Mouse (Mus musculus) neural tube, embryonic 14.5 days (tissue): ENCODE results near the gene Entpd7. TPM values are rescaled to one million over a fixed set of nuclear protein-coding genes. Genes with fewer than 3 reads are reported as not detected.

Experiments used
- ATAC-seq: fragments of 200-750 bp; cut with Nextera tagmentation; 2 replicates; pipeline ENCODE4 v1.8.0; 2017; ENCODE audit warnings: low read depth, mild to moderate bottlenecking, moderate TSS enrichment, moderate library complexity
- H3K27ac ChIP-seq: fragments of 300-500 bp; sonication (generic); 2 replicates; pipeline ENCODE4 v1.5.1; 2014; ENCODE audit warnings: low read depth, mild to moderate bottlenecking, control low read depth, low read length, moderate library complexity, mixed read lengths
- H3K27me3 ChIP-seq: fragments of 300-500 bp; sonication (generic); 2 replicates; pipeline ENCODE4 v1.6.1; 2014; ENCODE audit warnings: low read length; ENCODE audit not compliant: control insufficient read depth, insufficient read depth
- H3K36me3 ChIP-seq: fragments of 300-500 bp; sonication (generic); 2 replicates; pipeline ENCODE4 v1.6.1; 2014; ENCODE audit warnings: low read length, mixed read lengths; ENCODE audit not compliant: control insufficient read depth, insufficient read depth
- H3K4me1 ChIP-seq: fragments of 300-500 bp; sonication (generic); 2 replicates; pipeline ENCODE4 v1.6.1; 2014; ENCODE audit warnings: low read length; ENCODE audit not compliant: control insufficient read depth, insufficient read depth
- H3K4me2 ChIP-seq: fragments of 300-500 bp; sonication (generic); 2 replicates; pipeline ENCODE4 v1.6.1; 2014; ENCODE audit warnings: mild to moderate bottlenecking, low read depth, low read length, control low read depth
- H3K4me3 ChIP-seq: fragments of 300-500 bp; sonication (generic); 2 replicates; pipeline ENCODE4 v1.5.1; 2014; ENCODE audit warnings: low read depth, low read length, control low read depth, mixed read lengths
- H3K9ac ChIP-seq: fragments of 300-500 bp; sonication (generic); replicated peaks from 2 replicates; pipeline ENCODE4 v1.6.1; 2014; ENCODE audit warnings: low read depth, mild to moderate bottlenecking, control low read depth, low read length, mixed read lengths
- H3K9me3 ChIP-seq: fragments of 300-500 bp; sonication (generic); 2 replicates; pipeline ENCODE4 v1.6.1; 2016; ENCODE audit warnings: low read length; ENCODE audit not compliant: control insufficient read depth
- WGBS: fragments of 180-500 bp; shearing (Covaris S2); extraction: QIAGEN DNeasy Blood & Tissue Kit; methylation state at CpG from one replicate; pipeline ENCODE4 v1.1.7; 2014; 5-methylcytosine and 5-hydroxymethylcytosine counted together
- polyA plus RNA-seq: library from polyadenylated mRNA; unstranded; fragments of >200 nt; fragmentation: Nextera tagmentation; extraction: Ambion mirVana; gene quantifications from 2 replicates; pipeline ENCODE4 v1.2.1, GENCODE M21; 2014

Gene Entpd7
- polyA plus RNA-seq, 1 experiment from 2014 or later = 14.5 TPM

DNA sequence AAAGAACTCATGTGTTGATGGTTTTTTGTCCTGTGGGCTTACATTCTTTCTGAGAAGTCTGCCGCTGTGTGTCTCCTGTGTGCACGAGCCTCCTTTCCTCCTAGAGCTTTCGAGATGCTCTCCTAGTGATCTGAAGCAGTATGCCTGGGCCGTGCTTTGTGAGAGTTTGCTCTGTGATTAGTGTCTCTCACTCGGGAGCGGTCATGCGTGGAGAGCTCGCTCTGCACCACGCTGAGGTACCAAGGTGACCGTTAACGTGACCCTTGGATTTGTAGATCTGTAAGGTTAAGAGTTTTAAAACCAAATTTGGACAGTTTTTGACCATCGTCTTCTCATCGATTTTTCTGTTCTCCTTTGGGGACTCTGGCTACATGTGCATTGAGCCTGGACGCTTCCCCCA is 3.3 kb downstream of the Entpd7 start:
- H3K4me1 ChIP-seq = peaks cover 12% of the 10 kb centered on the region; the same call in 1 of the 2 replicates
- WGBS = 77% methylated on average over 14 of the region's 14 CpGs
- H3K9me3 ChIP-seq = no peaks in the 10 kb centered on the region
- no peak overlapping the region for H3K9ac ChIP-seq
- H3K4me2 ChIP-seq = no peak overlapping the region
- no peak for ATAC-seq
- H3K27me3 ChIP-seq = no peaks in the 10 kb centered on the region
- H3K27ac ChIP-seq = no peak overlapping the region
- no peaks in the 10 kb centered on the region for H3K36me3 ChIP-seq
- H3K4me3 ChIP-seq = no peak overlapping the region

DNA sequence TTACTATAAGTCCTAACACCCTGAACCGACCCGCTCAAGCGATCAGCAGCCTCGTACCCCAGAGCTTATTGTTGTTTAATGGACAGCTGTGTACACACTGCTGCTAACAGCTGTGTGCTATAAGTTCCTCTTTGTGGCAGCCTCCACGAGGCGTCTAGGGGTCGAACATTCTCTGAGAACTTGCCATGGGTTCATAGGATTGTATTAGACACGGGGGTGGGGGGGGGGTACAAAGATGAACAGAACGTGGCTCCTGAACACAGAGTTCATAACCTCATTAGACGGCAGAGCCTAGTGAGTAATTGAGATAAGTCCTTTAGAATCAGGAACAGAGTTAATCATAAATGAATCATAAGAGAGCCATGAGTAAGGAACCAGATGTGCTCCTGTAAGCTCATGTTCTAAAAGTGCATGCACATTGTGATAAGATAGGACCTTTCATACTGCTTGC is 6.1 kb downstream of the Entpd7 start:
- 49% methylated on average over 10 of the region's 10 CpGs for WGBS
- no peak overlapping the region for H3K9ac ChIP-seq
- no peak overlapping the region for H3K27ac ChIP-seq
- H3K27me3 ChIP-seq = no peaks in the 10 kb centered on the region
- ATAC-seq = no peak
- H3K4me3 ChIP-seq = no peak overlapping the region
- H3K36me3 ChIP-seq = no peaks in the 10 kb centered on the region; the same call in 1 of the 2 replicates
- no peaks in the 10 kb centered on the region for H3K9me3 ChIP-seq
- no peak overlapping the region for H3K4me2 ChIP-seq
- peaks cover 7% of the 10 kb centered on the region; the same call in 1 of the 2 replicates for H3K4me1 ChIP-seq

DNA sequence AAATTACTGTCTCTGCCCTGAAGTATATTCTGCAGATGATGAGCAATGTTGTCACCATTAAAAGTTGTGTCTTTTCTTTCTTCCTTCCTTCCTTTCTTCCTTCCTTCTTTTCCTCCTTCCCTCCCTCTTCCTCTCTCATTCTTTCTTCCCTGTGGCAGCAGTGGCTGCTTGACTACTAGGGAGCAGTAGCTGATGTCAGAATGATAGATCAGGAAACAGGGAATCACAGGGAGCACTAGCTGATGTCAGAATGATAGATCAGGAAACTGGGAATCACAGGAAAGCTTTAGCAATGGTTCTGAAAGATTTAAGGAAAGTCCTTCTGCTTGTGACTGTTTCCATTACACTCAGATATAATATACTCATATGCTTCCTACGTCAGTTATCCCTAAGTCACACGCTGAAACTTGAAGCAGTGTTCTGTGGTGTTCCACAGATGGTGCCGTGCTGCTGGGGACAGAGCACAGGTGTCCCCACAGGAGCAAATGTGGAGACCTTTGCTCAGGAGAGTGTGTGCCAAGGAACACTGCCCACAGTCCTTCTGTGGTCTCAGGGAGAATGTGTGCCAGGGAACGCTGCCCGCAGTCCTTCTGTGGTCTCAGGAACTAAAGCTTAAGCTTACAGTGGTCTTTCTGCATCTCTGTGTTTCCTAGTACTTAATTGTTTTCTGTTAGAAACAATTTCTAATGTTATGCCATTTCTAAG is 8.3 kb downstream of the Entpd7 start:
- Histone ChIP-seq H3K4me1 (no peaks in the 10 kb centered on the region), H3K9ac (no peak overlapping the region), H3K9me3 (no peaks in the 10 kb centered on the region), H3K4me2 (no peak overlapping the region), H3K27ac (no peak overlapping the region), H3K4me3 (no peak overlapping the region), H3K36me3 (no peaks in the 10 kb centered on the region; the same call in 1 of the 2 replicates), H3K27me3 (no peaks in the 10 kb centered on the region)
- no peak for ATAC-seq
- 92% methylated on average over 5 of the region's 5 CpGs for whole genome bisulfite sequencing

DNA sequence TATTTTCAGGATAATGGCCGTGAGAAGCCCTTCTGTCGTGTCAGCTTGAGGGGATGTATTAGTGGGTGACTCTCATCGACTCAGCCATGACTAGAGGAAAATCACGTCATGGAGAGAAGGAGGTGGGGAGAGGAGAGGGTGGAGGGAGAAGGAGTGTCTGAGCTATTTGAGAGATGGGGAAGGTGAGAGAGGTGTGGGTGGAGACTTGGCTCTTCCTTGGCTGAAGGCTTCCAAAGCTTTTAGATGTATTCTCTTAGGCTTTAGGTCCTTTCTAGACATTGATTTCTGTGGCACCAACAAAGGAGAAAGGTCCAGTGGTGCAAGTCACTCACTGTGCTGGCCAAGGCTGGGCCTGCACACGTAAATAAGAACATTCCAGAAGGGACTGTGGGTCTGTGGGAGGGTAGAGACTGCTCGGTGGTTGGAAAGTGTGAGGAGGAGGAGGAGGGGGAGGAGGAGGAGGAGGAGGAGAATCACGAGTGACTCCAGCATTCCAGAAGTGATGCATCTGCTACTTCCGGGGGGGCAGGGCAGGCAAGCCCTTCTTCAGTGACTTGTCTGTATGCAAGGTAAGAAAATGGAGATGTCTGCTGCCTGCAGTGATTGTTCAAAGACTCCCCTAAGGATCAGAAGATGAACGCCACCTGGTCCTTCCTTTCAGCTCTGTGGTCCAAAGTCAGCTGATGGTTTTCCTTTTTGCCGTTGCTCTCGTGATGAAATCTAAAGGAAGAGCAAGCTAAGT is 9.7 kb downstream of the Entpd7 start:
- 73% methylated on average over 11 of the region's 11 CpGs for WGBS
- Histone ChIP-seq H3K36me3 (no peaks in the 10 kb centered on the region; the same call in none of the 2 replicates), H3K27ac (no peak overlapping the region), H3K9me3 (no peaks in the 10 kb centered on the region), H3K4me2 (no peak overlapping the region), H3K4me1 (no peaks in the 10 kb centered on the region), H3K9ac (no peak overlapping the region), H3K27me3 (no peaks in the 10 kb centered on the region), H3K4me3 (no peak overlapping the region)
- ATAC-seq = no peak

DNA sequence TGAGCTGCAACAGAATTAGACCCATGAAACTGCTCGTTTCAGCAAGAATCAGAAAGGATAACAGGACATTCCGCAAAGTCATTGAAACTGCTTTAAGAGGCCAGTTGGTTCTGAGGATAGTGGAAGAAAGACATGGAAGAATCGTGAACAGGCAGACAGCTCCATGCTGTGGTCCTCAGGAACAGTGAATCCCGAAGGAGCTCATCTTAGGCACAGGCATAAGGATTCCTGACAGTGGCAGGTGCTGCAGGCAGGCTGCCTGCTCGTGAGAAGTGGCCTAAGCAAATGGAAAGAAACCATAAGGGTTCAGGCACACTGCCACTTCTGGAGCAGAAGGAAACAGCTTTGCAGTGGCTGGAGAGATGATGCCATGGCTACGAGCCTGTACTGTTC is 10.3 kb downstream of the Entpd7 start:
- no peaks in the 10 kb centered on the region for H3K27me3 ChIP-seq
- H3K4me2 ChIP-seq = no peak overlapping the region
- no peaks in the 10 kb centered on the region for H3K9me3 ChIP-seq
- H3K4me3 ChIP-seq = no peak overlapping the region
- H3K27ac ChIP-seq = no peak overlapping the region
- no peaks in the 10 kb centered on the region for H3K4me1 ChIP-seq
- WGBS = 83% methylated on average over 6 of the region's 6 CpGs
- no peak overlapping the region for H3K9ac ChIP-seq
- peaks cover under 1% of the 10 kb centered on the region for H3K36me3 ChIP-seq
- no peak for ATAC-seq

DNA sequence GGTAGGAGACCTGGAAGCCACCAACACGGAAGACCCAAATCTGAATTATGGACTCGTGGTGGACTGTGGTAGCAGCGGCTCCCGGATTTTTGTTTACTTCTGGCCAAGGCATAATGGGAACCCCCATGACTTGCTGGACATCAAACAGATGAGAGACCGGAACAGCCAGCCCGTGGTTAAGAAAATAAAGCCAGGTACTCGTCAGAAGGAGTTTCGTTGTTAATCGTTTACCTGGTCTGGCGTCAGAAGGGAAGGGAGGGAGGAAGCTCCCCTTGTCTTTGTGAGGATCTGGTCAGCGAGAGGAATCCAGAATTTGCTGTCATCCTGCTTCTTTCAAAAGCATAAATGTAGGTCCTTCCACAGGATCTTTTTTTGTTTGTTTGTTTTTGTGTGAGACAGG is 14.7 kb downstream of the Entpd7 start:
- Histone ChIP-seq H3K4me3 (no peak overlapping the region), H3K27ac (no peak overlapping the region), H3K9me3 (no peaks in the 10 kb centered on the region), H3K9ac (no peak overlapping the region), H3K4me2 (no peak overlapping the region), H3K36me3 (peaks cover 15% of the 10 kb centered on the region), H3K4me1 (no peaks in the 10 kb centered on the region), H3K27me3 (no peaks in the 10 kb centered on the region)
- no peak for ATAC-seq
- WGBS = 92% methylated on average over 11 of the region's 11 CpGs

DNA sequence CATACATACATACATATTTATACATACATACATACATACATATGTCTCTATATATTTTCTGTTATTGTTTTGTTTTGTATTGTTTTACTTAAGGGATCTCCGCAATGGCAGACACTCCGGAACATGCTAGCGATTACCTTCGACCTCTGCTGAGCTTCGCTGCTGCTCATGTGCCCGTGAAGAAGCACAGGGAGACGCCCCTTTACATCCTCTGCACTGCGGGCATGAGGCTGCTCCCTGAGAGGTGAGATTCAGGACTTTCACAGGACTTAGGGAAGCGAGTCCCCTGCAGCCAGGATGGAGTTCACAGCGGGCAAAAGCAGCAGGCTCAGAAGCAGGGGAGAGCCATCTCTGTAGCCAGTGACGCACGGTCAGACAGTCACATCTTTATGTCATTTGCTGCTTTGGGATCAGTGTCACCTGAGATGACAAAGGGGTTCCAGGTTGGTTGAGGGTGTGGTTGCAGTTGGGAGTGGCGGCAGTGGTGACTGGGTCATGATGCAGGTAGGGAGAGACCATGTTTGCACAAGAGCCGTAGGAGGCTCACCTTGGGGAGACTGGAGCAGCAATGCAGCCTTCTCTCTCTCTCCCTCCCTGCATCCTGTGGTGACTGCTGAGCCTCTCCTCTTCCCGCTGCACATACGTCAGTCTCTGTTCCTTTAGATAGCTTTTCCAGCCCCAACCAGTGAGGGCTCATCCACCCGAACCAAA is 15.5 kb downstream of the Entpd7 start:
- no peaks in the 10 kb centered on the region for H3K4me1 ChIP-seq
- no peak overlapping the region for H3K9ac ChIP-seq
- 94% methylated on average over 17 of the region's 17 CpGs for whole genome bisulfite sequencing
- no peak overlapping the region for H3K4me3 ChIP-seq
- H3K36me3 ChIP-seq = peaks cover 15% of the 10 kb centered on the region
- no peak overlapping the region for H3K4me2 ChIP-seq
- H3K27me3 ChIP-seq = no peaks in the 10 kb centered on the region
- no peak overlapping the region for H3K27ac ChIP-seq
- ATAC-seq = no peak
- H3K9me3 ChIP-seq = no peaks in the 10 kb centered on the region

DNA sequence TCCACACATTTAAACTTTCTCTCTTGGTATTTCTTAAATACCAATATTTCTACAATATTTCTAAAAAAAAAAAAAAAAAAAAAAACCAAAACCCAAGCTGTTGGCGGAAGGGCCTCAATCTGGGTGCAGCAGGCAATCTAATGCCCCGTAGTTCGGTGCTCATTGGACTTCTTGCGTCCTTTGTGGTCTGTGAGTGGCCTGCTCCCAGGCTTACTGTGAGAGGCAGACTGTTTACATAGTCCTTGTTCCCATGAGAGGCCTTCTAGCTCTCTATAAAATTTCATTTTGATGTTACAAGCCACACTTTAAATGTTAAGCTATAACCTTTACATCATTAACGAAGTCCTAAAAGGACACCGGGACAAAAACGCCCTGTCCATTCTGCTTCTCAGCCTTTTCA is 18.7 kb downstream of the Entpd7 start:
- Histone ChIP-seq H3K4me2 (no peak overlapping the region), H3K36me3 (peaks cover 17% of the 10 kb centered on the region), H3K27ac (no peak overlapping the region), H3K4me1 (no peaks in the 10 kb centered on the region), H3K27me3 (no peaks in the 10 kb centered on the region), H3K9me3 (no peaks in the 10 kb centered on the region), H3K9ac (no peak overlapping the region), H3K4me3 (no peak overlapping the region)
- WGBS = 91% methylated on average over 7 of the region's 7 CpGs
- ATAC-seq = no peak

DNA sequence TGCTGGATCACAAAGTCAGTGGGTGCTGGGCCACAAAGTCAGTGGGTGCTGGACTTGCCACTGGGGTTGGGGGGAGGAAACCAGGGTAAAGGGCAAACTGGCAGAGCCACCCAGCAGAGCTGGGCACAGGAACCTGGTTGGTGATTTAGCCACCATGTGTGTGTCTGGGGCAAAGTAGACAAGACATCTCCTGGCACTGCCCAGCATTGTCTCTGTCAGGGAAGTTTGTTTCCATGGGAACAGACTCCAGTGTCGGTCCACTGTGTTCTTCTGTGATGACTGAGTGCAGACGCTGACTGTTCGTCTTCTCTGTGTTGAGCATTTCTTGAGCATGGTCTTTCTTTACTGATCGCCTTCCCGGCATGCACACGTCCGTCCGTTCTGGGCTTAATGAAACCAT is 19.8 kb downstream of the Entpd7 start:
- no peak for ATAC-seq
- no peaks in the 10 kb centered on the region for H3K4me1 ChIP-seq
- H3K4me3 ChIP-seq = no peak overlapping the region
- H3K36me3 ChIP-seq = peaks cover 17% of the 10 kb centered on the region
- H3K9ac ChIP-seq = no peak overlapping the region
- 58% methylated on average over 8 of the region's 8 CpGs for WGBS
- no peaks in the 10 kb centered on the region for H3K27me3 ChIP-seq
- H3K9me3 ChIP-seq = no peaks in the 10 kb centered on the region
- H3K27ac ChIP-seq = no peak overlapping the region
- H3K4me2 ChIP-seq = no peak overlapping the region
